Mouse (Mus musculus) gastrocnemius, postnatal 4 days (tissue): ENCODE measurements around the gene Uck2. TPM values are rescaled to one million over a fixed set of nuclear protein-coding genes. Genes with fewer than 3 reads are reported as not detected.
A peak's percentile ranks its signal among the peaks of the same experiment; 100 is the strongest.

Experiments
- DNase-seq, 2 experiments: peaks; one replicate each; pipeline ENCODE4 v3.0.0; 2021 to 2022; ENCODE audit warnings: low spot score in 2 of 2, mixed read lengths in 2 of 2
- total RNA-seq, 2 experiments: library from RNA; stranded (reverse); gene quantifications; 2 replicates each; pipeline ENCODE4 v1.2.3; 2021

Uck2 gene
- total RNA-seq, 2 experiments from 2014 or later = 26.9 to 29.9 TPM

DNA sequence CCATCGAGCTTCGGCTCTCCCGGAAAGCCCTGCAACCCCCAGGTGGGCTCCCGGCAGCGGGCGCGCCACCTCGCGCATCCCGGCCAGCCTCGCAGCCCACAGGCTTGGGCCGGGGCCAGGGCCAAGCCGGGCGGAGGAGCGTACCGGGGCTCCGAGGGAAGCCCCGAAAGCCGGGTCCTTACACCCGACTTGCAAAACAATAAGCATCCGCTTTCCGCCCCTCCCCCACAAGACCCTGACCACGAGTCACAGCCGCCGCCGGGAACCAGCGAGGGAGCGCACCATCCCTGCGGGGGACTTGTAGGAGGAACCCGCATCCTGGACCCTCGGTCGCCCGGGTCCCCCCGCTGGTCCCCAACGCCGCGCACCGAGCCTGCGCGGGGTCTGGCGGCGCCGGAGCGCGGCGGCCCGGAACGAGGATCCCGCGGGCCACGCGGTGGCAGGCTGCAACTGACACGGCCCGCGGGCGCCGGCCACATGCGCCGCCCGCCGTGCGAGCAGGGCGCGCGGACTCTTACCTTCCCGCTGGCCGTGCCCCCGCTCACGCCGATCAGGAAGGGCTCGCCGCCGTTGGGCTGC lies 773 bp downstream of the Uck2 start:
- peak; percentile 43 to 70 for DNase-seq

GRCm38 (mm10) chr1:167283441-167284257 lies 1.5 kb downstream of the Uck2 start:
- DNase-seq = peak in 1 of 2 experiments; percentile 56

DNA sequence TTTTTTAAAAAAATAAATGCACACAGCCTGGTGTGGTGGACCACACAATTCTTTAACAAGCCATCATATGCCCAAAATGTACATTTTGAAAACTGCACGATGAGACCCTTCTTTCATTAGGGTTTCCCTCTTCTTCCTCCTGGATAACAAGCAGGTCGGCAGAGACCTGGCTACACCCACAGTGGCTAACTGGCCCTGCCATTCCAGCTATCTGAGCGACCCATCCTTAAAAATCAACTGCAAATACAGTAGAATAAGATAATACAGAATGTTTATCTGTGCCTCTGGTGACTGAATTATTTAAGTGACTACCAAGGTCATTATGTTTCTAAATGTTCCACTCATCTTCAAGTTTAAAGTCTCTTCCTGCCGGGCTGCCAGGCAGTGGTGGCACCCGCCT lies 2.4 kb downstream of the Uck2 start:
- no peak for DNase-seq

DNA sequence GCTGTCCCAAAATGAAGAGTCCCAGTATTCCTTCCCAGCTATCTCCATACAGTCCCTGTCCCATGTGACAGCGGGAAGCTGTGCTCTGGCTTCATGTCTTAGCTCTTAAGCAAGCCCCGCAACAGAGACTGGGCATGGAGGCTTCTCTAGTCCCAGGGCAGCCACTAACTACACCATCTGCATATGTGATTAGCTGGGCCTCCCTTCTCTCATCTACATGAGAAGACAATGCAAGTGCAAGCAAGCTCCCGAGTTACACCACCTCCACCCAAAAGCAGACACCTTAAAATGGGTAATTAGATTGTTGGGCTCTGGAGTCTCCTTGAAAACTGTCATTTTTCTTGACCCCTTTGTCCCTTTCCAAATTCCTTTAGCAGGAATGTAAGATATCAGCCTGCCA lies 3.0 kb downstream of the Uck2 start:
- DNase-seq = no peak

DNA sequence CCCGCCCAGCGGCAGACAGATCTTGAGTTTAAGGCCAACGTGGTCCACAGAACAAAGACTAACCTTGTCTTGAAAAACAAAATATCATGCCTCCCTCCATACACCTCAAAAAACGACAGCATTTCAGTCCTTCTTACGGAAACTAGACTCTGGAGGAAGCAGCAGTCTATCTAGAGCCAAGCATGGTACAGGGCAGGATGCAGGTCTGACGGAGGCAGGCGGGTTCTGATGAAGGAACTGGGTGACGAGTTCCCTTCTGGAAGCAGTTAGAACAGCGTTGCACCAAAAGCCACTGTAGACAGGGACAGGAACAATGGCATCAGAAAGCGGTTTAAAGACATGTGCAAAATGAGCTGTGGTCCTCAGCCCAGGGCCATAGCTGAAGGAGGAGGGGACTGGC lies 5.1 kb downstream of the Uck2 start:
- DNase-seq = no peak

- DNase-seq = no peak
These were observed 5.9 kb downstream of the Uck2 start for GRCm38 (mm10) chr1:167279160-167279715.

DNA sequence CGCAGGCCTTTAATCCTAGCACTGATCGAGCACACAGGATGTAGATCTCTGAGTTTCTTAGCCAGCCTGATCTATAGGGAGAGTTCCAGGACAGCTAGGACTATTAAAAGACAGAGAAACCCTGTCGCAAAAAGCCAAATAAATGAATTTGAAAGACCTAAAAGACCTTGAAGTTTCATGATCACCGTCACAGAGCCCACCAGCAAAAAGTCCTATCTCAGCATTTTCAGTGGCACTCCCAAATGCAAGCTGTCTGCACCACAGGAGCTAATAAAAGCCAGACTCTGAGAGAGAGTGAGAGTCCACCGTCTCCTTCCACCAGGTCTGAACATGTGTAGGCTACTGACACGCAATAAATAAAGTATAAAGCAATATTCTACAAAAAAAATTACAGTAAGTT lies 6.7 kb downstream of the Uck2 start:
- DNase-seq = no peak

- no peak for DNase-seq
These were observed 10.3 kb downstream of the Uck2 start for GRCm38 (mm10) chr1:167274646-167275390.

DNA sequence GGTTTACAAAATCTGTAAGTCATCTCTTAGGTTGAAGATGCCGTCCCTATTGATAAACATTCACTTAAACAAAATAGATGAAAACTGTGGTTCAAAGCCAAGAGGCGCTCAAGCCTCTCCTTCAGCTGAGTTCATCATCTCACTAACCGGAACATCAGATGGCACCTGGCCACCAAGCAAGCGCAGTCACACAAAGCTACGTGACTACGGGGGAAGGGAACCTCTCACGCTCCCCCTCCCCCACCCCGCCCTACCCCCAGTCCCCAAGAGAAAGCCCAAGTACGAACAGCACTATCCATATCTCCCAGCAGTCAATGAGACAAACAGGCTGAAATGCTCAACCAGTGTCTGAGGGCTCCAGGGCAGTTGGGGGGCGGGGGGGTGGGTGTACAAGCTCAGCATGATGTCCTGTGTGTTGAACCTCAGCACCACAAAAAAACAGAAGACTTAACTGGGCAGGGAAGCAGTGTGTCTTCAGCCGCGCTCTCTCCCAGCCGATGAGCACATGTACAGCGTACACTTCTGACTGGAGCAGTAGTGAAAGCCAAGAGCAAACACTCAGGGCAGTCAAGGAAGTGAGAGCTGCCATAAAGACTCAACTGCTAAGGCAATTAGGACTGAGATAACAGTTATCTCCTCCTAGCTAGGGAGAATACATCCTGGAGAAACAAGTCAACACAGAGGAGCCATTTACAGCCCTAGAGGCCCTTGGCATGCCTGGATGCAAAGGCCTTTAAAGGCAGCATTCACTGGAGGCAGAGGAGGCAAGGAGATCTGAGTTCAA lies 11.5 kb downstream of the Uck2 start:
- no peak for DNase-seq

DNA sequence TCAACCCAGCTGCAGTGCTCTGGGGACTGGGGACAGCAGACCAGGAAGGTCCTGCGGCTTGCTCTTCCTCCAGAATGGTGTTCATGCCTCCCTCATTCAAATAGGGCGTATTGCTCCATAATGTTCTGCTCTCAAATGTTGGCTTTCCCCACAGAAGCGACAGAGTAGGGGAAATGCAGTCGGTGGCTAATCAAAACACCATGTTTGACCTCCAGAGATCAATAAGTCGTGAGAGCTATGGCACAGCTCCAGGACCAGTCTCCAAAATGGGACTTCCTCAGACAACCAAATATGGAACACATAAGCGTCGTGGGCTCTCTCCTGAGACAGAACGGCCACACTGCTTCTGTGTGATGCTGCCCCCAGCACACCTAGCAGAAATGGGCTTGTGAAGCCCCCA lies 13.3 kb downstream of the Uck2 start:
- no peak for DNase-seq

DNA sequence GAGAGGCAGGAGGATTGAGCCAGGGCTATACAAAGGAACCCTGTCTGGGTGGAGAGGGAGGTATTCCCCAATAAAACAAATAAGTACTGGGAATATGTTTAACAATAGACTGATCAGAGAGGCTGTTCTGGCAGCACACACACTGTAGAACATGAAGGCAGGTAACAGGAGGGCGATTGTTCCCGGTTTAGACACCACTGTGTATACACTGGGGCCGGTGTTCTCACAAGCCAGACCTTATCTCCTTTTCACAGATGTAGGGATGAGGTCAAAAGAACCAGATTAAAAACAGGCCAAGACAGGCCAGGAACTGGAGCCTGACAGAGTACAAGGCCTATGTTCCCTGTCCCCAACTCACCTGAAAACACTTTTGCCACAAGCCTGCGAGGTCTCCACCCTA lies 13.8 kb downstream of the Uck2 start:
- DNase-seq = no peak

DNA sequence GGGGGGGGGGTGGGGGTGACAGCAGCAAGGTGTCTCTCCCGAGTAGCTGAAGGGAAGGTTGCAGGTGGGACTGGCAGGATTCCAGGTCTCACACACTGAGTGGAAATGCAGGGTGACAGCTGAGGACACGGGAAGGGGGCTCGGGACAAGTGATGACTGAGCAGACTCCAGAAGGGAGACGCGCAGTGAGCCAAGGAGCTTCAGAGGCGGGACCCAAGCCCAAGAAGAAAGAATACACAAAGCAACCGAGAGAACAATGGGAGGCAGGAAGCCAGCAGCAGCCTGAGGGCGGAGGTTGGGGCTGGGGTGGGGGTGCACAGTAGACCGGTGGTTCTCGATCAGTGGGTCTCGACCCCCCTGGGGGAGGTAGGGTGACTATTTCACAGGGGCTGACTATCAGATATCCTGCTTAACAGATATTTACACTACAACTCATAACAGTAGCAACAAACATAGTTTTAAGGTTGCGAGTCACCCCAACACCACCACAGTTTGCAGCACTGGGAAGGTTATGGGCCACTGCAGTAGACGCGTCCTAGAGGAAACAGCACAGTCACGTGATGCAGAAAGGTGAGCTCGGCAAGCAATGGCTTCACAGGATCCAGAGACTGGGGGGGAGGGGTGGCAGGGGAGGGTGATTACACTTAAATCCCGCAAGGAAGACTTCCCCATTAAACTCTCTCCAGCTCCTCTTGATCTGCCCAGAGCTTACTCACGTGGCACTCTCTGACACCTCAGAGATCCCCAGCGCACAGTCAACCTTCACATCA lies 14.6 kb downstream of the Uck2 start:
- peak; percentile 22 to 55 for DNase-seq

DNA sequence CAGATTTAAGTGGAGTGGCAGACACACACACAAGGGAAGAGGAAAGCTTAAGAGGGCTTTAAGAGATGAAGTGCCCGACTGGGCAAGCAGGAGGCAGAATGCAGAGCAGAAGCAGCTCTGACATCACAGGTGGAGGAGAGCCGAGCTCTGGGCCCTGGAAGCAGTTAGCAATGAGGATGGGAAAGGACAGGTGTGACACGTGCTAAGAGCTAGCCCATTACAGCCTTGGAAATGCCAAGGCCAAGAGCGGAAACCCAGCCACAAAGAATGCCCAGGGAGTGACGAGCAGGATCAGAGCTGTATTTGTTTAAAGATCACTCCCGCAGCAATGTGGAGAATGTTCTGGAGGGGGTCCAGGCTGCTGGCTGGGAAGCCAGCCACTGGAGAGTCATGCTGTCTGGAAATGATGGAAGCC lies 15.3 kb downstream of the Uck2 start:
- DNase-seq = peak; percentile 73 to 91

- DNase-seq = no peak
These were observed 15.7 kb downstream of the Uck2 start for GRCm38 (mm10) chr1:167269350-167269811.

- no peak for DNase-seq
These were observed 16.6 kb downstream of the Uck2 start for GRCm38 (mm10) chr1:167268360-167269063.

DNA sequence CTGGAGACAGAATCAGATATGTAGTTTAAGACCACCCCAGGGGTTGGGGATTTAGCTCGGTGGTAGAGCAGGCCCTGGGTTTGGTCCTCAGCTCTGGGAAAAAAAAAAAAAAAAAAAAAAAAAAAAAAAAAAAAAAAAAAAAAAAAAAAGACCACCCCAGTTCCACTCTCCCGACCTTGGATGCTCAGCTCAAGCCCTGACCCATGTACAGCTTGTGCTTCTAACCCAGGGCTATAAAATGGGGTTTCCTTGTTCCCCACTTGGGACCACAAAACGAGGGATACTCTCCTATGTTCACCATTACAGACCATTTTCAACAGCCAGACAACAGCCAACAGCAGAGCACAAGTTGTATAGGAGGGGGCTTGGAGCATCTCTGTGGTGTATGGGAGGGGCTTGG lies 18.4 kb downstream of the Uck2 start:
- no peak for DNase-seq

DNA sequence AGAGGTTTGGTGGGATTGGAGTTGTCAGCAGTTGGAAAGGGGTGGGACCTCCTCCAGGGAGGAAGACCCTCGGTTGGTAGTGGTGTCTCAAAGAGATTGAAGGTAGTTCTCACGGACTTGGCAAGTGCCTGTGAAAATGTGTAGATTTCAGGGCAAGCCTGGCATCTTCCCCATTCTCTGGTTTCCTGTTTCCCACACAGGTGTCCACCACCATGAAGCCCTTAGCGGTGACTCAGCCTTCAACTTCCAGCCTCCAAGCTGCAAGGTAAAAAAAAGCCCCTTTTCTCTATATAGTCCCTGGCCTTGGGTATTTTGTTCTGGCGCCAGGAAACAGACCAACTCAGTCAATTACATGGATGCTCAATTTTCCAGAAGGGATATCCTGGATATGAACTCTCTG lies 19.8 kb downstream of the Uck2 start:
- no peak for DNase-seq

DNA sequence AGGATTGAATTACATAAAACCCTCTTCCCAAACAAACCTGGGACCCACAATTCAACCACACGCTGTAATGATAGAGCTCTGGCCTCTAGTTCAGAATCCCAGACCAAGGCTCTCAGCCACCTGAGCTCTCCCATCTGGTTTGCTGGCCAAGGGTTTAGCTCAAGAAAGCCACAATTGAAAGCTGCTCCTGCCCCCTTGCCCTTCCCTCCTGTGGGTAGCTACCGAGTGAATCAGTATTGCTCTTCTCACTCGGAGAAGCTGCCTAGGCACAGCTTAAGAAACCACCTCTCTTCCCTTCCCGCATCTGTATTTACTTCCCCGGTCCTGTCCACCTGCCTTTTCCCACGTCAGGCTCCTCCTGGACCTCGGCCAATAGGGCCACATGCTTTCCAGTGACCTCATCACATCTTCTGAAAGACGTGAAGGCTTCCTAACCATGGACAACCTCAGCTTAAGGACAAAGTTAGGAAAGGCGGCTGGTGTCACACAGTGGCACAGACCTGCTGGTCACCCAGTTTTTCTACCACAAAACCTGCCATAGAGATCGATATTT lies 22.6 kb downstream of the Uck2 start:
- DNase-seq = no peak

- DNase-seq = no peak
These were observed 23.4 kb downstream of the Uck2 start for GRCm38 (mm10) chr1:167261750-167262149.
